Mouse (Mus musculus): ENCODE data around the gene Igfbp5.

DNA sequence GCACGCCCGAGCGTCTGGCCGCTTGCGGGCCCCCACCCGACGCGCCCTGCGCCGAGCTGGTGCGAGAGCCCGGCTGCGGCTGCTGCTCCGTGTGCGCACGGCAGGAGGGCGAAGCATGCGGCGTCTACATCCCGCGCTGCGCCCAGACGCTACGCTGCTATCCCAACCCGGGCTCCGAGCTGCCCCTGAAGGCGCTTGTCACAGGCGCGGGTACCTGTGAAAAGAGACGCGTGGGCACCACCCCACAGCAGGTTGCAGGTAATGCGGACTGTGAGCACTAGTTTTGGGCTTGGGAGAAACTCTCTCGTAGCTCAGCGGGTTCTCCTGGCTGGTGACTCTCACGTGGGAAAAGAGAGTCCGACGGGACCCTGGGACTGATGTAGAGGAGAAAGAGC is 50.0 kb downstream of the Igfbp5 start:
- TF ChIP-seq GATA1 (IDR thresholded peaks at IDR 0.05; ENCODE audit: borderline replicate concordance, low read length) (no peak), FLI1 (IDR thresholded peaks at IDR 0.05; ENCODE audit: low read length) (no peak)

Data from megakaryocyte, embryonic 14.5 days (primary cell).